Mouse (Mus musculus) spleen, adult 2 months (tissue): ENCODE data around the gene Spocd1.

Experiments
- CTCF ChIP-seq: fragments of 200-500 bp; IDR thresholded peaks from 2 replicates; pipeline ENCODE4 v1.5.1; 2011; ENCODE audit warnings: mild to moderate bottlenecking, inconsistent platforms; ENCODE audit not compliant: insufficient read depth, insufficient read length, insufficient replicate concordance; ENCODE audit errors: extremely low read depth
- POLR2A ChIP-seq: fragments of 200-500 bp; IDR thresholded peaks from 2 replicates; pipeline ENCODE4 v1.6.1; 2011; ENCODE audit warnings: low read depth, low read length, inconsistent platforms

- TF ChIP-seq CTCF = no peak
- no peak for TF ChIP-seq POLR2A
Measured at GRCm38 (mm10) chr4:129916159-129916558, 12.9 kb upstream of the Spocd1 start.
